Mouse (Mus musculus): ENCODE data around the gene Mypop.
A peak's percentile ranks its signal among the peaks of the same experiment; 100 is the strongest.

Mypop gene

GRCm38 (mm10) chr7:18989995-18990394, 1.1 kb upstream of the Mypop start:
- no peak for DNase-seq (ENCODE audit: low spot score)

GRCm38 (mm10) chr7:18991660-18992293, 732 bp downstream of the Mypop start:
- DNase-seq (ENCODE audit: low spot score) = no peak

GRCm38 (mm10) chr7:18992294-18992675, 1.2 kb downstream of the Mypop start:
- DNase-seq (ENCODE audit: low spot score) = no peak

GRCm38 (mm10) chr7:18993036-18993435, 2.0 kb downstream of the Mypop start:
- DNase-seq (ENCODE audit: low spot score) = no peak

- DNase-seq (ENCODE audit: low spot score) = no peak
These were observed 7.8 kb downstream of the Mypop start for GRCm38 (mm10) chr7:18998835-18999234.

- no peak for DNase-seq (ENCODE audit: low spot score)
These were observed 9.4 kb downstream of the Mypop start for GRCm38 (mm10) chr7:19000421-19000820.

- no peak for DNase-seq (ENCODE audit: low spot score)
These were observed 10.2 kb downstream of the Mypop start for GRCm38 (mm10) chr7:19001066-19001806.

GRCm38 (mm10) chr7:19001807-19002085, 10.7 kb downstream of the Mypop start:
- no peak for DNase-seq (ENCODE audit: low spot score)

- no peak for DNase-seq (ENCODE audit: low spot score)
These were observed 11.1 kb downstream of the Mypop start for GRCm38 (mm10) chr7:19002115-19002514.

- peak; percentile 91 for DNase-seq (ENCODE audit: low spot score)
These were observed 11.9 kb downstream of the Mypop start for GRCm38 (mm10) chr7:19002848-19003498.

GRCm38 (mm10) chr7:19003902-19004630, 13.0 kb downstream of the Mypop start, which contains the start of gene Irf2bp1:
Gene Irf2bp1, plus strand, starts transcription at chr7:19004044.
- DNase-seq (ENCODE audit: low spot score) = peak; percentile 90

GRCm38 (mm10) chr7:19004631-19005079, 13.6 kb downstream of the Mypop start:
- no peak for DNase-seq (ENCODE audit: low spot score)

GRCm38 (mm10) chr7:19005417-19006121, 14.5 kb downstream of the Mypop start:
- DNase-seq (ENCODE audit: low spot score) = no peak

- DNase-seq (ENCODE audit: low spot score) = peak; percentile 79
These were observed 15.4 kb downstream of the Mypop start for GRCm38 (mm10) chr7:19006476-19006875.

- DNase-seq (ENCODE audit: low spot score) = no peak
These were observed 16.3 kb downstream of the Mypop start for GRCm38 (mm10) chr7:19007026-19007977.

GRCm38 (mm10) chr7:19010581-19010980, 19.5 kb downstream of the Mypop start:
- no peak for DNase-seq (ENCODE audit: low spot score)

- DNase-seq (ENCODE audit: low spot score) = no peak
These were observed 21.1 kb downstream of the Mypop start for GRCm38 (mm10) chr7:19012025-19012621.

GRCm38 (mm10) chr7:19012882-19013281, 21.8 kb downstream of the Mypop start:
- DNase-seq (ENCODE audit: low spot score) = no peak

GRCm38 (mm10) chr7:19014452-19014851, 23.4 kb downstream of the Mypop start:
- no peak for DNase-seq (ENCODE audit: low spot score)

- DNase-seq (ENCODE audit: low spot score) = no peak
These were observed 25.0 kb downstream of the Mypop start for GRCm38 (mm10) chr7:19016042-19016441.
